In the genomic region with DNA sequence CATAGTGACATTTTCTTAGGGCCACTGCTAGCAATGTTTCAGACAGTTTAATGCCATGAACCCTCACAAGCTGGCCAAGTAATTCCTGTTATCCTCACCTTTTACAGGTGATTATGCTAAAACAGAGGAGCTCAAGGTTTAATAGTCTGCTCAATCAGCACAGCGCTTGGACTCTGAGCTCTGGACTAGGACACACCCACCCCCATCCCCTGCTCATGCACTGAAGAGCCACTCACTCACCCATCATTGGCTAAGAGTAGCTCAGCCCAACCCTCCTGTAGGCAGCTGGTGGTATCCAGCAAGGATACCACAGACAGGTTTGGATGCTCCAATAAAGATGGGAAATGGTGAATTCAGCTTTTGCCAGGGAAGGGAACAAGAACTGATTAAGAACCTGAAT, we compare ENCODE assay signal across 14 mouse cellular contexts.
DNase-seq lines count a peak whose midpoint lies in the region; ATAC-seq and TF ChIP-seq lines count a peak whose summit lies in the region.
"Had no signal": no experiment of that assay in that cellular context is flagged by ENCODE, and none has a peak within 500 bp of the region (broad histone marks: within the 10 kb centered on the region; RNA-seq: fewer than 3 reads in every experiment).

No protein-coding gene starts in this region.

- ATAC-seq in liver, postnatal 0 days = peak; percentile 64; the same call in 1 of the 2 replicates
- ATAC-seq in liver, embryonic 11.5 days (replicated peaks; ENCODE audit: low FRiP score) = no peak
- ATAC-seq in intestine, embryonic 15.5 days = peak; percentile 94
- ATAC-seq: forebrain, postnatal 0 days had no signal

- H3K27me3 ChIP-seq in liver, postnatal 0 days (ENCODE audit: insufficient read depth, low read length) = no peaks in the 10 kb centered on the region
- peaks cover 4% of the 10 kb centered on the region; the same call in 1 of the 2 replicates for H3K27me3 ChIP-seq in liver, embryonic 11.5 days (replicated peaks; ENCODE audit: control insufficient read depth, insufficient read depth, low read length)
- H3K27me3 ChIP-seq in intestine, embryonic 15.5 days (replicated peaks) = no peaks in the 10 kb centered on the region
- no peaks in the 10 kb centered on the region for H3K27me3 ChIP-seq in small intestine, adult 2 months (ENCODE audit: control insufficient read depth, insufficient read depth, low read length)
- H3K27me3 ChIP-seq: heart, embryonic 13.5 days had no signal

- H3K9ac ChIP-seq in liver, postnatal 0 days (replicated peaks) = no peak overlapping the region
- H3K9ac ChIP-seq in liver, embryonic 11.5 days (ENCODE audit: low read depth, low read length) = no peak overlapping the region
- H3K9ac ChIP-seq in intestine, embryonic 15.5 days = no peak overlapping the region
- H3K9ac ChIP-seq: forebrain, postnatal 0 days; heart, embryonic 13.5 days had no signal

- H3K9me3 ChIP-seq in liver, postnatal 0 days (ENCODE audit: low read length) = no peaks in the 10 kb centered on the region
- no peaks in the 10 kb centered on the region for H3K9me3 ChIP-seq in liver, embryonic 11.5 days (ENCODE audit: control insufficient read depth, low read length)
- H3K9me3 ChIP-seq in intestine, embryonic 15.5 days = no peaks in the 10 kb centered on the region
- H3K9me3 ChIP-seq: heart, embryonic 13.5 days; megakaryocyte, embryonic 14.5 days had no signal

- H3K27ac ChIP-seq in liver, postnatal 0 days (ENCODE audit: low read depth) = no peak overlapping the region
- no peak overlapping the region for H3K27ac ChIP-seq in liver, embryonic 11.5 days (ENCODE audit: low read depth, low read length)
- peak overlapping the region; percentile 67 for H3K27ac ChIP-seq in intestine, embryonic 15.5 days
- H3K27ac ChIP-seq in small intestine, adult 2 months (ENCODE audit: insufficient read depth, low read depth, low read length) = peak overlapping the region; percentile 99
- H3K27ac ChIP-seq: heart, embryonic 13.5 days had no signal

- no peak for TF ChIP-seq EP300 in liver, postnatal 0 days (IDR thresholded peaks at IDR 0.05; ENCODE audit: low read depth)

- no peak for TF ChIP-seq POLR2A in small intestine, adult 2 months (IDR thresholded peaks at IDR 0.05; ENCODE audit: low read depth, low read length)

- H3K4me2 ChIP-seq in liver, postnatal 0 days (ENCODE audit: low read depth, low read length) = no peak overlapping the region
- H3K4me2 ChIP-seq in liver, embryonic 11.5 days = no peak overlapping the region
- peak overlapping the region; percentile 32; the same call in 1 of the 2 replicates for H3K4me2 ChIP-seq in intestine, embryonic 15.5 days (replicated peaks)
- H3K4me2 ChIP-seq: heart, embryonic 13.5 days had no signal

- no peak for TF ChIP-seq CTCF in liver, postnatal 0 days (IDR thresholded peaks at IDR 0.05; ENCODE audit: low read depth)
- TF ChIP-seq CTCF in small intestine, adult 2 months (IDR thresholded peaks at IDR 0.05; ENCODE audit: extremely low read depth, insufficient read length, insufficient replicate concordance, low read depth, low read length) = no peak

- no peak for DNase-seq in liver, postnatal 0 days
- no peak for DNase-seq in liver, embryonic 11.5 days (ENCODE audit: low spot score)
- DNase-seq in kidney, adult 8-10 months = peak; percentile 50 to 66
- no peak for DNase-seq in adrenal gland, postnatal 4 days (ENCODE audit: low spot score in 2 of 2)
- DNase-seq in urinary bladder, postnatal 4 days (ENCODE audit: low spot score in 2 of 2) = no peak
- DNase-seq: cerebellum, adult 11-12 months; forebrain, postnatal 0 days; gastrocnemius, postnatal 14 days; lung, adult 2 months; thymus, adult 18-20 months had no signal

- peaks cover 19% of the 10 kb centered on the region for H3K4me1 ChIP-seq in liver, postnatal 0 days (ENCODE audit: insufficient read depth)
- H3K4me1 ChIP-seq in liver, embryonic 11.5 days (replicated peaks; ENCODE audit: control insufficient read depth, insufficient read depth, low read length) = peaks cover 5% of the 10 kb centered on the region; the same call in 1 of the 2 replicates
- H3K4me1 ChIP-seq in intestine, embryonic 15.5 days (replicated peaks) = peaks cover 24% of the 10 kb centered on the region
- H3K4me1 ChIP-seq in small intestine, adult 2 months (ENCODE audit: control insufficient read depth, insufficient read depth, insufficient read length, low read length) = peaks cover 28% of the 10 kb centered on the region; the same call in 1 of the 2 replicates

- H3K36me3 ChIP-seq in liver, postnatal 0 days (replicated peaks; ENCODE audit: insufficient read depth, low read length) = no peaks in the 10 kb centered on the region
- H3K36me3 ChIP-seq in liver, embryonic 11.5 days (ENCODE audit: control insufficient read depth, insufficient read depth, low read length) = no peaks in the 10 kb centered on the region
- H3K36me3 ChIP-seq in intestine, embryonic 15.5 days = no peaks in the 10 kb centered on the region
- no peaks in the 10 kb centered on the region for H3K36me3 ChIP-seq in small intestine, adult 2 months (ENCODE audit: control insufficient read depth, insufficient read depth, low read length)
- H3K36me3 ChIP-seq: heart, embryonic 13.5 days had no signal

- WGBS in liver, postnatal 0 days (ENCODE audit: insufficient replicate concordance) = 68% methylated on average over 1 of the region's 1 CpGs
- 74% methylated on average over 1 of the region's 1 CpGs for WGBS in liver, embryonic 11.5 days
- 53% methylated on average over 1 of the region's 1 CpGs for WGBS in intestine, embryonic 15.5 days
- WGBS in small intestine, adult 2 months = 42% methylated on average over 1 of the region's 1 CpGs

- no peak overlapping the region for H3K4me3 ChIP-seq in liver, postnatal 0 days (ENCODE audit: low read depth, low read length)
- H3K4me3 ChIP-seq in liver, embryonic 11.5 days (ENCODE audit: low read depth, low read length) = no peak overlapping the region
- H3K4me3 ChIP-seq in intestine, embryonic 15.5 days (replicated peaks) = no peak overlapping the region
- no peak overlapping the region for H3K4me3 ChIP-seq in small intestine, adult 2 months (ENCODE audit: low read depth, low read length)
- H3K4me3 ChIP-seq: heart, embryonic 13.5 days; megakaryocyte, embryonic 14.5 days had no signal

Comparison
In these comparisons a context has a peak if more than half of its experiments do, and no peak if none do; other contexts are left out.
1. DNase-seq: peak in kidney, adult 8-10 months (2 of 2); none in liver, postnatal 0 days (single experiment), liver, embryonic 11.5 days (single experiment), adrenal gland, postnatal 4 days (0 of 2) and urinary bladder, postnatal 4 days (0 of 2).
2. H3K27ac ChIP-seq: peak in intestine, embryonic 15.5 days (single experiment) and small intestine, adult 2 months (single experiment); none in liver, postnatal 0 days (single experiment) and liver, embryonic 11.5 days (single experiment).